Mouse (Mus musculus): ENCODE measurements around the gene Lpcat2.

- no peak for TF ChIP-seq CTCF (IDR thresholded peaks at IDR 0.05; ENCODE audit: low read depth, low read length)
- no peak for TF ChIP-seq TAL1 (conservative IDR thresholded peaks at IDR 0.05; ENCODE audit: low read depth, low read length)
Observed at GRCm38 (mm10) chr8:92835901-92836300, 19.2 kb upstream of the Lpcat2 start.

Data from G1E (cell line).